Mouse (Mus musculus) bone marrow, adult 2 months (tissue): ENCODE data around the gene Crispld2.

ENCODE experiments used
- CTCF ChIP-seq: fragments of 200-500 bp; IDR thresholded peaks from 2 replicates; pipeline ENCODE4 v1.5.1; 2011; ENCODE audit warnings: low read length, control low read depth; ENCODE audit not compliant: control insufficient read depth, insufficient read depth
- POLR2A ChIP-seq: fragments of 200-500 bp; IDR thresholded peaks from 2 replicates; pipeline ENCODE4 v1.6.1; 2011; ENCODE audit warnings: low read depth, mild to moderate bottlenecking, control low read depth, low read length, borderline replicate concordance; ENCODE audit not compliant: control insufficient read depth

DNA sequence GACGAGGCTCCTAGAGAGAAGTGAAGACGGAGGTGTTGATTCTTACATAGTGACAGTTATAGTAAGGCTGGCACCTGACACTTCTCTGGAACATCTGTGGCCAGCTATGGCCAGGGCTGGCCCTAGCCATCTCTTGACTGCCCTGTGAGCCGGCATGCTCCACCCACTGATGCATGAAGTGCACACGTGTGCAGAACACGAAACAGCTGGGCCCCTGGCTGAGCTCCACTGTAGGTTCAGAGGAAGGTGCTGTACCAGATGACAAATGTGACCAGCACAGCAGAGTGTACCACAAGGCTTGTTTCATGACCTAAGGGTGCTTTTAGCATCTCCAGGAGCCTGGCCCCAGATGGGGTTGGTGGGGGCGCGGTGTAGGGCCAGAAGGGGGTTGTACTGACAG is 1.9 kb downstream of the Crispld2 start:
- TF ChIP-seq CTCF (no peak), POLR2A (no peak)
